Mouse (Mus musculus): ENCODE results near the gene Fzr1.

- no peak for TF ChIP-seq CTCF (IDR thresholded peaks at IDR 0.05; ENCODE audit: borderline replicate concordance, insufficient read depth, low read depth, low read length)
- no peak for TF ChIP-seq POLR2A (IDR thresholded peaks at IDR 0.05; ENCODE audit: borderline replicate concordance, insufficient read depth, low read length)
These were observed 14.5 kb upstream of the Fzr1 start, which contains the start of gene Smim24 for GRCm38 (mm10) chr10:81392781-81393185.

Measured in cerebellum, adult 2 months (tissue).